Mouse (Mus musculus) adrenal gland, postnatal 36 days (tissue): Measurements from ENCODE around the gene Tctex1d2. TPM values are rescaled to one million over a fixed set of nuclear protein-coding genes. Genes with fewer than 3 reads are reported as not detected.

Experiments used
- DNase-seq, 2 experiments: peaks; one replicate each; pipeline ENCODE4 v3.0.0; 2021; ENCODE audit warnings: mixed read lengths in 1 of 2
- total RNA-seq, 2 experiments: library from RNA; stranded (reverse); gene quantifications; 2 replicates each; pipeline ENCODE4 v1.2.3; 2021

Gene Tctex1d2
- total RNA-seq, 2 experiments from 2014 or later, result 6.6 to 7.7 TPM

- no peak for DNase-seq
Measured at GRCm38 (mm10) chr16:32468488-32468887, 49.0 kb downstream of the Tctex1d2 start.

- no peak for DNase-seq
Measured at GRCm38 (mm10) chr16:32469404-32470105, 50.1 kb downstream of the Tctex1d2 start.

DNA sequence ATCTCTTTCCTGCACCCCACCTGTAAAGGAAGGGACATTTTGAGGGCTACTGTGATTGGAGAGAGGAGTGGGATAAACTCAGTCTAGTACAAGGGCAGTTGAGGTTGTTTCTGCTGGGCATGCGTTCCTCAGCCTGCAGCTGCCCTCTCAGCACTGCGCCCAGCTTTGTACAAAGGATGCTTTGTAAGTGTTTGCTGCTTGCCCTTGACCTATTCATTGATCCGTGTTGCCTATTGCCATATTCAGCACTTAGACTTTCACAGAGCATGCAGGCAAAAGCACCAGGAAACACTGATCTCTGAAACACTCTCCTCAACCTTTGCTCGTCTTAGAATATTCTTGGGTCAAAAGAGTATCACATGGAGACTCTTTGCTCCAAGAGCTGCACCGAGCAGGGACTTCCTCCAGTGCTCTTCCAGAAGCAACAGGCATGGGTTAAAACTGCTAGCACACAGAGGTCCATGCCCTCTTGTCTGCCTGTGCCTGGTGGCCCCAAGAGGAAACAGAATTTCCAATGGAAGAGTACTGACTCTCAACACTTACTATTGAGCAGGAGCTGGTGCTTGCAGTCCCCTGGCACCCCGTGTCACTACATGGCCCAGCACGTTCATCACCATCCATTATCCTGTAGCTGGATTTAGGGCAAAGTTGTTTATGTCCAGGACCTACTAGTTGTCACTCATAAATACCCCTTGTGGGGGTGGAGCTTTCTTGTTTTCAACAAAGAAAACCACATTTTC lies 52.9 kb downstream of the Tctex1d2 start:
- no peak for DNase-seq

DNA sequence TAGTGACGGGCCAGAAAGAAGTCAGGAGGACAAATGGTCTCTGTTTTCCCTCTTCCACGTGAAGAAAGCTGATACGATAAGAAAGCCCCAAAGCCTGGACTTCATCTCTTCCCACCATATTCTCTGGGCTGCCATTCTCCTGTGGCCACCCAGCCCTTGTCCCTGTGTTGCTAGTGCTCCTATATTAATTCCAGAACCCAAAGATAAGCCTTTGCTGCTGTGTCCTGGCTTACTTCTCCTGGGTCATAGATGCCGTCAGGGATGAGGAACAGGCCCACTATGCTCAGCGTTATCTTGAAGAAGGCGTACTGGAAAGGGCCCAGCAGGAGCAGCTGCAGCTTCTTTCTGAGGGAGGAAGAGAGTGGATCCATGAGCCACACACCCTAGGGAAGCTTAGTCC lies 57.8 kb downstream of the Tctex1d2 start:
- DNase-seq, result no peak

Other genes starting within 250 kb of the Tctex1d2 start
- gene Bex6, start 239.9 kb upstream of the Tctex1d2 start, total RNA-seq, result not detected
- gene Fbxo45, start 172.5 kb upstream of the Tctex1d2 start, total RNA-seq, result 10 to 100 TPM; 20.7 to 21.4 TPM
- 10 to 100 TPM; 13.7 to 14.8 TPM for gene Wdr53, start 172.5 kb upstream of the Tctex1d2 start, total RNA-seq
- gene Smco1, start 148.2 kb upstream of the Tctex1d2 start, total RNA-seq, result under 1 TPM in 1 of 2 experiments, not detected in 1; 0.30 TPM
- gene Rnf168, start 142.2 kb upstream of the Tctex1d2 start, total RNA-seq, result 10 to 100 TPM; 24.6 to 27.7 TPM
- gene Ubxn7, start 87.4 kb upstream of the Tctex1d2 start, total RNA-seq, result 10 to 100 TPM; 57.4 to 70.5 TPM
- gene Tm4sf19, start 19.2 kb upstream of the Tctex1d2 start, total RNA-seq, result under 1 TPM in 1 of 2 experiments, not detected in 1; 0.56 TPM
- 100 to 1,000 TPM in 1 of 2 experiments, 10 to 100 TPM in 1; 86.1 to 103 TPM for gene Pcyt1a, start 11.2 kb downstream of the Tctex1d2 start, total RNA-seq
- under 1 TPM in 1 of 2 experiments, not detected in 1; 0.36 TPM for gene Slc51a, start 68.2 kb downstream of the Tctex1d2 start, total RNA-seq
- gene Zdhhc19, start 76.6 kb downstream of the Tctex1d2 start, total RNA-seq, result not detected
- 10 to 100 TPM; 21.2 to 75.7 TPM for gene Tfrc, start 189.2 kb downstream of the Tctex1d2 start, total RNA-seq
- gene Tnk2, start 224.2 kb downstream of the Tctex1d2 start, total RNA-seq, result 10 to 100 TPM; 31.1 to 36.4 TPM